Mouse (Mus musculus) ES-E14 (cell line): Measurements from ENCODE around the gene Dab1. TPM values are rescaled to one million over a fixed set of nuclear protein-coding genes. Genes with fewer than 3 reads are reported as not detected.

Experiments used
- DNase-seq: peaks from one replicate; pipeline ENCODE4 v3.0.0-alpha.2; 2013; ENCODE audit warnings: low read depth, low spot score
- H3K27ac ChIP-seq: 2 replicates; pipeline ENCODE4 v1.5.1; 2012; ENCODE audit warnings: low read depth, mild to moderate bottlenecking, low read length, moderate library complexity, mixed read lengths; ENCODE audit not compliant: poor library complexity, insufficient read depth, severe bottlenecking
- H3K36me3 ChIP-seq: 2 replicates; pipeline ENCODE4 v1.6.1; 2012; ENCODE audit warnings: mild to moderate bottlenecking, low read length, moderate library complexity, mixed read lengths; ENCODE audit not compliant: control insufficient read depth, poor library complexity, insufficient read depth, severe bottlenecking
- H3K4me1 ChIP-seq, 2 experiments: fragments of 150-350 bp in 1 of 2; sonication (generic) in 1 of 2; 2 replicates each; pipeline ENCODE4 v1.6.1; 2012; ENCODE audit warnings: low read length in 2 of 2, mild to moderate bottlenecking in 1 of 2, mixed read lengths in 1 of 2; ENCODE audit not compliant: control insufficient read depth in 2 of 2, insufficient read depth in 2 of 2, poor library complexity in 1 of 2
- H3K4me3 ChIP-seq, 2 experiments: fragments of 150-350 bp in 1 of 2; sonication (generic) in 1 of 2; 2 replicates each; pipeline ENCODE4 v1.5.1; 2012; ENCODE audit warnings: low read length in 2 of 2, low read depth in 1 of 2, mild to moderate bottlenecking in 1 of 2, mixed read lengths in 1 of 2; ENCODE audit not compliant: insufficient read depth in 1 of 2, poor library complexity in 1 of 2, severe bottlenecking in 1 of 2
- H3K9ac ChIP-seq: 2 replicates; pipeline ENCODE4 v1.6.1; 2012; ENCODE audit warnings: low read depth, mild to moderate bottlenecking, low read length, mixed read lengths; ENCODE audit not compliant: poor library complexity, insufficient read depth, severe bottlenecking
- H3K9me3 ChIP-seq: fragments of 150-350 bp; sonication (generic); 2 replicates; pipeline ENCODE4 v1.6.1; 2012; ENCODE audit warnings: low read depth, mild to moderate bottlenecking, low read length; ENCODE audit not compliant: control insufficient read depth, insufficient read depth
- CHD2 ChIP-seq: IDR thresholded peaks from 2 replicates; pipeline ENCODE4 v1.6.1; 2014; ENCODE audit warnings: mild to moderate bottlenecking, low read depth, low read length, inconsistent platforms
- HCFC1 ChIP-seq: IDR thresholded peaks from 2 replicates; pipeline ENCODE4 v1.6.1; 2012; ENCODE audit warnings: low read length, inconsistent platforms, borderline replicate concordance; ENCODE audit not compliant: insufficient read depth
- MAFK ChIP-seq: IDR thresholded peaks from 2 replicates; pipeline ENCODE4 v1.6.1; 2014; ENCODE audit warnings: mild to moderate bottlenecking, low read depth, low read length, inconsistent platforms; ENCODE audit not compliant: insufficient read depth
- ZC3H11A ChIP-seq: IDR thresholded peaks from 2 replicates; pipeline ENCODE4 v1.6.1; 2012; ENCODE audit warnings: low read depth, mild to moderate bottlenecking, inconsistent platforms, low read length, borderline replicate concordance
- ZNF384 ChIP-seq: IDR thresholded peaks from 2 replicates; pipeline ENCODE4 v1.6.1; 2012; ENCODE audit warnings: low read depth, low read length, inconsistent platforms
- in situ Hi-C, 2 experiments: fragments of 600-800 bp; cut with MboI; formaldehyde crosslinking; loops; one replicate each; pipeline ENCODE4 v1.15.1; 2025; ENCODE audit warnings: low sequenced_read_pairs in 2 of 2, inconsistent platforms in 1 of 2; ENCODE audit not compliant: unreplicated experiment in 2 of 2
- total RNA-seq: library from RNA; depleted of rRNA; stranded (reverse); fragments of 300-350 nt; gene quantifications from 2 replicates; pipeline ENCODE4 v1.2.3, GENCODE M21; 2012

Gene Dab1
- total RNA-seq, 1 experiment: 7.9 TPM

GRCm38 (mm10) chr4:103953652-103954220 lies 334.6 kb downstream of the Dab1 start:
- in situ Hi-C loops: no loop called here
- no peak for TF ChIP-seq HCFC1
- no peak for TF ChIP-seq ZC3H11A
- TF ChIP-seq CHD2: no peak
- no peak for TF ChIP-seq ZNF384
- no peak for TF ChIP-seq MAFK
- no peak overlapping the region for H3K27ac ChIP-seq
- no peaks in the 10 kb centered on the region; a peak in 1 of 4 replicates for H3K4me1 ChIP-seq
- no peaks in the 10 kb centered on the region for H3K9me3 ChIP-seq
- DNase-seq: no peak
- H3K4me3 ChIP-seq: no peak overlapping the region
- no peak overlapping the region for H3K9ac ChIP-seq
- H3K36me3 ChIP-seq: no peaks in the 10 kb centered on the region

GRCm38 (mm10) chr4:103961134-103962049 lies 342.2 kb downstream of the Dab1 start:
- no peak for DNase-seq
- TF ChIP-seq MAFK (no peak), CHD2 (no peak), HCFC1 (no peak), ZNF384 (no peak), ZC3H11A (no peak)
- no peak overlapping the region for H3K4me3 ChIP-seq
- no peaks in the 10 kb centered on the region for H3K36me3 ChIP-seq
- no peak overlapping the region for H3K9ac ChIP-seq
- no peaks in the 10 kb centered on the region for H3K9me3 ChIP-seq
- in situ Hi-C loops: no loop called here
- no peak overlapping the region for H3K27ac ChIP-seq
- H3K4me1 ChIP-seq: no peaks in the 10 kb centered on the region

- Histone ChIP-seq H3K4me3 (no peak overlapping the region), H3K9ac (no peak overlapping the region), H3K27ac (no peak overlapping the region), H3K4me1 (no peaks in the 10 kb centered on the region), H3K9me3 (no peaks in the 10 kb centered on the region), H3K36me3 (no peaks in the 10 kb centered on the region)
- in situ Hi-C loops: no loop called here
- no peak for DNase-seq
- TF ChIP-seq CHD2 (no peak), MAFK (no peak), ZNF384 (no peak), HCFC1 (no peak), ZC3H11A (no peak)
These were observed 350.7 kb downstream of the Dab1 start for GRCm38 (mm10) chr4:103969906-103970305.

- in situ Hi-C loops: no loop called here
- no peaks in the 10 kb centered on the region for H3K4me1 ChIP-seq
- H3K4me3 ChIP-seq: no peak overlapping the region
- no peak overlapping the region for H3K9ac ChIP-seq
- H3K36me3 ChIP-seq: no peaks in the 10 kb centered on the region
- DNase-seq: no peak
- H3K27ac ChIP-seq: no peak overlapping the region
- no peaks in the 10 kb centered on the region for H3K9me3 ChIP-seq
- TF ChIP-seq ZC3H11A (no peak), MAFK (no peak), CHD2 (no peak), HCFC1 (no peak), ZNF384 (no peak)
These were observed 355.4 kb downstream of the Dab1 start for GRCm38 (mm10) chr4:103974536-103974935.
